Mouse (Mus musculus) cortical plate, adult 2 months (tissue): Measurements from ENCODE around the gene Zc3h12c.

ENCODE experiments used
- CTCF ChIP-seq: fragments of 200-500 bp; IDR thresholded peaks from 2 replicates; pipeline ENCODE4 v1.5.1; 2011; ENCODE audit warnings: mild to moderate bottlenecking, control low read depth, low read length; ENCODE audit not compliant: insufficient read depth; ENCODE audit errors: extremely low read depth
- POLR2A ChIP-seq: fragments of 200-500 bp; IDR thresholded peaks from 2 replicates; pipeline ENCODE4 v1.6.1; 2011; ENCODE audit warnings: mild to moderate bottlenecking, low read length, control low read depth; ENCODE audit not compliant: insufficient read depth; ENCODE audit errors: extremely low read depth

GRCm38 (mm10) chr9:52104225-52104615, 64.2 kb downstream of the Zc3h12c start:
- TF ChIP-seq CTCF (no peak), POLR2A (no peak)
